Mouse (Mus musculus) megakaryocyte, embryonic 14.5 days (primary cell): ENCODE measurements around the gene Krt32. TPM values are rescaled to one million over a fixed set of nuclear protein-coding genes. Genes with fewer than 3 reads are reported as not detected.

Source experiments
- H3K27me3 ChIP-seq: replicated peaks from 2 replicates; pipeline ENCODE3; 2012; ENCODE audit warnings: inconsistent platforms
- H3K36me3 ChIP-seq: replicated peaks from 2 replicates; pipeline ENCODE3; 2012; ENCODE audit warnings: low read length, inconsistent platforms, mixed read lengths
- H3K4me1 ChIP-seq: 2 replicates; pipeline ENCODE4 v1.6.1; 2012; ENCODE audit warnings: inconsistent platforms
- H3K4me3 ChIP-seq: replicated peaks from 2 replicates; pipeline ENCODE3; 2012; ENCODE audit warnings: moderate library complexity, mild to moderate bottlenecking, inconsistent platforms
- H3K9me3 ChIP-seq: 2 replicates; pipeline ENCODE4 v1.6.1; 2012; ENCODE audit warnings: inconsistent platforms
- FLI1 ChIP-seq: IDR thresholded peaks from 2 replicates; pipeline ENCODE4 v1.6.1; 2012; ENCODE audit warnings: low read length, inconsistent platforms, mixed read lengths
- GATA1 ChIP-seq: IDR thresholded peaks from 3 replicates; pipeline ENCODE4 v1.6.1; 2012; ENCODE audit warnings: mixed read lengths, low read length, inconsistent platforms, borderline replicate concordance
- polyA plus RNA-seq: library from polyadenylated mRNA; stranded (reverse); fragments of >175 nt; gene quantifications from 2 replicates; pipeline ENCODE4 v1.2.3, GENCODE M21; 2012; ENCODE audit warnings: low replicate concordance; ENCODE audit not compliant: insufficient read depth

Krt32 gene
- polyA plus RNA-seq, result not detected in 2 replicates

DNA sequence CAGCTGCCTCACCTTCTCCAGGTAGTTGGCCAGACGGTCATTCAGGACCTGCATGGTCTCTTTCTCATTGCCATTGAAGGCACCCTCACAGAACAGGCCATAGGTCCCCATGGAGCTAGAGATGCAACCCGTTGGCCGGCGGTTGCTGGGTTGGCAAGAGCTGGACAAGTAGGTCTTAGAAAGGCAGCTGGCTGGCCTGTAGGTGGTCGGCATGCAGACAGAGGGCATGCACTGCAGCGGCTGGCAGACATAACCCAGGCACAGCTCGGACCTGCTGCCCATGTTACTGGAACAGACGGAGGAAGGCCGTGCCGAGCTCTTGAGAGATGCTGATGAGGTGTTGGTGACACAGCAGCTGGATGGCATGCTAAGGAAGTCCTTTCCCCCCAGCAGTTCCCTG, at the start of gene Krt32:
TSS of gene Krt32 (minus strand) at position 366 of the 400 bp plus-strand sequence.
- no peak for TF ChIP-seq GATA1
- no peak for TF ChIP-seq FLI1
- no peaks in the 10 kb centered on the region for H3K27me3 ChIP-seq
- no peaks in the 10 kb centered on the region for H3K36me3 ChIP-seq
- no peaks in the 10 kb centered on the region for H3K4me1 ChIP-seq
- H3K4me3 ChIP-seq, result no peak within 1 kb of the TSS
- peaks cover 5% of the 10 kb centered on the region; the same call in 1 of the 2 replicates for H3K9me3 ChIP-seq

DNA sequence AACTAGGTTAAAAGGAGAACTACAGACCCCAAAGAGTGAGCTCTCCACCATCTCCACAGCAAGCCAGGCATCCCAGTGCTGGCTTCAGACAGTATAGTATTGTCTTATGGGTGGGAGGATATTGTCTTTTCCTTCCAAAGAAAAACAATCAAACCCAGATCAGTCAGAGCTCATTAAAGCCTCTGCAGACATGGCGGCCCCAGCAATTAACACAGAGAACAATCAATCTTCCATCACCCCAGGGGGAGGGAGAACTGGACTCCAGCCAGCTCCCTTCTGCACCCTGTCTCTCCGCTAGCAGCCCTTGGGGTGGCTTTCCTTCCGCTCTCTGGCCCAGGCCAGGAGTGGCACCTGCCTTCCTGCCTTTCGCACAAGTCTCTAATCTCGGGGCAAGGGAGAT, 49.7 kb upstream of the Krt32 start:
- H3K36me3 ChIP-seq, result no peaks in the 10 kb centered on the region
- H3K4me3 ChIP-seq, result no peak overlapping the region
- H3K9me3 ChIP-seq, result no peaks in the 10 kb centered on the region
- H3K4me1 ChIP-seq, result no peaks in the 10 kb centered on the region
- TF ChIP-seq GATA1, result no peak
- peaks cover 15% of the 10 kb centered on the region for H3K27me3 ChIP-seq

DNA sequence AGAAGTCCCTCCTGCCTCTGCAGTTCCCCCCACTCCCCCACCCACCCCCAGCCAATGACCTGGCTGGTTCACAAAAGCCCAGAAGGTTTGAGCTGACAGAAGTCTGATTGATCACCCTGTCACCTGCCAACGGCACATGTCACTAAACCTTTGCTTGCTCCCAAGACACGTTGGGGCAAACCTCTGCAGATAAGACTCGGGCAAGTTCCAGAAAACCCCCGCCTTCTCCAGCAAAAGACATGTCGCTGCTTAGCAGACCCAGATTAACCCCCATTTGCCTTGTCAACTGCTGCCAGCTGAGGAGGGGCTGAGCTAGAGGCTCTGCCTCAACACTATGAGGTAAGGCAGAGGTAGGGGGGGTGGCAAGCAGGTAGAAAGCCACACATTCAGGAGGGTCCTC, 48.5 kb upstream of the Krt32 start:
- no peaks in the 10 kb centered on the region for H3K9me3 ChIP-seq

DNA sequence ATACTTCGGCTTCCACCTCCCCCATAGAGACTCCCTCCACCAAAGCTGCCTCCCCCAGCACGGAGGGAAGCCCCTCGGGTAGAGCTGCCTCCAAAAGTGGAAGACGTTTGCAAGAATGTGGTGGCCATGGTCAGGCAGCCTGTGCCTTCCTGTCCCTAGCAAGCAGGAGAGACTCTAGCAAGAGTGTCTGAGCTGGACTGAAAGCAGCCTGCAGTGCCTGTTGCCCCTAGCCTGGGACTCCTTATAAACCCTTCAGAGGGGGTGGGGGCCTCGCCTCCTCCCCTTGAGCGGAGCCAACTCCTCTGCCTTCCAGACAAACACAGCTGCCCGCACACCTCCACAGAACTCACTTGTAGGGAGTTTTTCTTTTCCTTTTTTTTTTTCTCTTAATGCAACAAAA, 47.7 kb upstream of the Krt32 start, which contains the start of gene Krt15:
TSS of gene Krt15 (minus strand) at position 198 of the 400 bp plus-strand sequence.
- no peaks in the 10 kb centered on the region for H3K36me3 ChIP-seq
- no peak for TF ChIP-seq FLI1
- TF ChIP-seq GATA1, result no peak
- H3K9me3 ChIP-seq, result no peaks in the 10 kb centered on the region
- H3K4me3 ChIP-seq, result no peak within 1 kb of the TSS
- H3K27me3 ChIP-seq, result peaks cover 21% of the 10 kb centered on the region
- no peaks in the 10 kb centered on the region for H3K4me1 ChIP-seq

More for the DNA sequence above, 48.5 kb upstream of the Krt32 start:
- H3K4me3 ChIP-seq, result no peak overlapping the region
- TF ChIP-seq FLI1 (no peak), GATA1 (no peak)
- peaks cover 22% of the 10 kb centered on the region for H3K27me3 ChIP-seq
- H3K36me3 ChIP-seq, result no peaks in the 10 kb centered on the region
- no peaks in the 10 kb centered on the region for H3K4me1 ChIP-seq

DNA sequence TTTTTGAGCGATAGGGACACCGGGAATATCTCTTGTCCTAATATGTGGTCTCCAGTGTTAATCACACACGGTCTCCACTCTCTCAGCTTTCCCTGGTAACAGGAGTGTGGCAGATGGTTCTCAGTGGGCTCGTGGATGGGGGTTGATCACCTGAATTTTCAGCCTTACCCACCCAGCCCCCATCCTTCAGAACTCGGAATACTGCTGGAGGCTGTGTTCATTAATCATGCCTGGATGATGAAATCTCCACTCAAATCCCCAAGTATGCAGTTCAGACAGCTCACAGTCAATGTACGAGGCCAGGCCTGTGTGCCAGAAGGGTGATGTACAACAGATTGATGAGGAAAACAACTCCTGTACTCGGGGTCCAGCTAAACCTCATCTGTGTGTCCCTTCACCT, 36.9 kb upstream of the Krt32 start:
- Histone ChIP-seq H3K4me1 (no peaks in the 10 kb centered on the region), H3K4me3 (no peak overlapping the region), H3K36me3 (no peaks in the 10 kb centered on the region), H3K9me3 (no peaks in the 10 kb centered on the region), H3K27me3 (no peaks in the 10 kb centered on the region)
- no peak for TF ChIP-seq FLI1
- no peak for TF ChIP-seq GATA1

DNA sequence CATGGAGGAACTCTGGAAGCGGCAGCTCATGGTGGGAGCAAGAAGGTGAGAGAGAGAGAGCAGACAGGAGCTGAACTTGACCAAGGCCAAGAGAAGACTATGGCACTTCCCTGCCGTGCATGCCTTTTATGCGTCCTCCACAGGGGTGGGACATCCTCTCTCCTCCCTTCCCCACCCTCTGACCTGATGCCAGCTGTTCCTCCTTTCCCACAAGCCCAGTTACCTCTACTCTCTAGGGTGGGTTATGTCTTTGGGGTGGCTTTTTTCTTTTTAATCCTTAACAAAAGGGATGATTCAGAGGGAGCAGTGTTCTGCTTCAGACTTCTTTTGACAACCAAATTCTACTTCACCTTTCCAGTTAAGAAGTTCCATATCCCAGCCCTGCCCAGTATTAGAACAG, 33.4 kb upstream of the Krt32 start, which contains the start of gene Krt13:
TSS of gene Krt13 (minus strand) at position 101 of the 400 bp plus-strand sequence.
- Histone ChIP-seq H3K27me3 (peaks cover 4% of the 10 kb centered on the region), H3K36me3 (no peaks in the 10 kb centered on the region), H3K4me1 (no peaks in the 10 kb centered on the region), H3K4me3 (no peak within 1 kb of the TSS), H3K9me3 (no peaks in the 10 kb centered on the region)
- TF ChIP-seq FLI1 (no peak), GATA1 (no peak)

DNA sequence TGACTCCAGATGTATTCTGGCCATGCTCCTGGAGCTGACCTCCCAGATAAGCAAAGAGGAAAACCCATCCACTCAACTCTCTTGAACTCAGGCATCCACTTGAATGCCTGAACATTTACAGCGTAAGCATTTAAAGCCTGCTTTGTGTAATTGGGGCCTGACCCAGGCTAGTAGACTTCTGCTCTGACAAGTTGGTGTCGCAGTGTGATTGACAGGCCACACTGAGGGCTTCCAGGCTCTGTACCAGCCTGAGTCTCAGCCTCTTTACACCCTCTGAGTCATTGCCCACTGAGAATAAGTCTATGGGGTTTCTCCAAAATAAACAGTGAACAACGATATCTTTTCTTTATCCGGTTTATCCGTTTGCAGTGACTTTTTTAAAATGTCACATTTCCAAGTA, 32.3 kb upstream of the Krt32 start:
- no peaks in the 10 kb centered on the region for H3K36me3 ChIP-seq
- H3K4me1 ChIP-seq, result no peaks in the 10 kb centered on the region
- H3K27me3 ChIP-seq, result peaks cover 5% of the 10 kb centered on the region
- TF ChIP-seq GATA1 (no peak), FLI1 (no peak)
- no peak overlapping the region for H3K4me3 ChIP-seq
- no peaks in the 10 kb centered on the region for H3K9me3 ChIP-seq

DNA sequence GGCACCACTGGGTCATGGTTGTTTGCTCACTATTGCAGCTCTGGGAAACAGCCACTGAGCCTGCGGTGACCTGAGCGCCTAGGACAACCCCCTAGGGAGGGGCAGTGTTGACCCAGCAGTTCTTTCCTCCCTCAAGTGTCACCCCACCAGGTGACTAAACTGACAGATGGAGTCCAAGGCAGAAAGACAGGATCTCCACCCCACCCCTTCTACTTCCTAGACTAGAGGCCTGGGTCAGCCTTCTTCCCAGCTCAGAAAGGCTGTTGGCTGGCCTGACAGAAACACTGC, 25.7 kb upstream of the Krt32 start:
- Histone ChIP-seq H3K36me3 (no peaks in the 10 kb centered on the region), H3K27me3 (peaks cover 3% of the 10 kb centered on the region), H3K4me3 (no peak overlapping the region), H3K4me1 (no peaks in the 10 kb centered on the region), H3K9me3 (no peaks in the 10 kb centered on the region)
- TF ChIP-seq FLI1 (no peak), GATA1 (no peak)

DNA sequence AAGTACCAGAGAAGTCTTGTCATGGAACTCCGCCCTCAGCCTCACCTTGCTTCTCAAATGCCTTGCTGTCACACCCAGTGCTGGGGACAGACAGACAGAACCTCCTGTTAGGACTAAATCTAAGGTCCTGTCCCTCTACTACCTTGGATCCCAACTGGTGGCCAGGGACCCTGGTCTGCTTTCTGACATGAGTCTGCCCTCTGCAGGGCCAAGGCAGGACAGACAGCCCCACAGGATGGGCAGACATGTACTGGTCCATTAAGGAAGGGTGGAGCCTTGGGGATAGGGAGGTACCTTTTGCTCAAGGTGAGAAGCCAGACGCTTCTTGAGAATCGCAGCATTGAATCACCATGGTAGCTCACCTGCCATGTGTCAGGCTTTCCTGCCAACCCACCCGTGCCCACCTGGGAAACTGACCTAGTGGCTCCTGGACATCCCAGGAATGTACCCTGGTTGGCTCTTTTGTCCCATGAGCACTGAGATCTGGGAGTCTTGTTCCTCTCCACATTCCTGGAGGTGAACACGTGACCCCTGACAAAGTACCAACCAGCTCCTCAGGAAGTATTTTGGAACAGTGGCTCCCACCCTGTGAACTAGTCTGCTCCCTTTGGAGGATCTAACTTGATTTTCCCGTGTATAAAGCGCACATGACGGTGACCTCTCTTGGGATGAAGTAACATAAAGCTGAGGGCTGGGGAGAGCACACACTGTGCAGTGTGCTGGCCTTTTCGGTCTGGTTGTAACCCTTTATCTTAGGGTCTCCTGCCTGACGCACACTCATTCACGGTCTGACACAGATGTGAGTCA, 25.1 kb upstream of the Krt32 start:
- no peaks in the 10 kb centered on the region for H3K4me1 ChIP-seq
- H3K27me3 ChIP-seq, result peaks cover 2% of the 10 kb centered on the region
- no peaks in the 10 kb centered on the region for H3K36me3 ChIP-seq
- H3K4me3 ChIP-seq, result no peak overlapping the region
- H3K9me3 ChIP-seq, result no peaks in the 10 kb centered on the region
- TF ChIP-seq GATA1 (no peak), FLI1 (no peak)

DNA sequence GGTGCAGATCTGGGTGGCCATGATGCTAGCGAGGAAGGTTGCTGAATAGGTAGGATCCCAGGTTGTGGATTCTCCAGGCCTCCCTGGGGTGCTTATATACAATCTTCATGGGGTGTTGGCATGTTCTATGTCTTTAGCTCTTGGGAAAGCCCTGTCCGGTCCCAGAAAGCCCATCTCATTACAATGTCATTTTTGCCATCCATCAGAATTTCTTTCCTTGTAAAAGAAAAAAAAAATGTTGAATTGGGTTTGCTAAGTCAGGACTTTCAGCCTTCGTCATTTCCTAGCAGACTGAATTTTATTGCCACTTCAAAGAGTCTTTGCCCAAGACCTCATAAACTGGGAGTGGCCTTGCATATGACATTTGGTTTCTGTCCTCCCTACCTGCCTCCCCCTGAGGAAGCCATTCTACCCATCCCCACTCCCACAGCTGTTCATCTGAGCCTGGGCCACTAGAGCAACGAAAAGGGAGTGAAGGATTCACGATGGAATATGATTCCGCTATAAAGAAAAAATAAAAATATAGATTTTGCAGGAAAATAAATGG, 17.6 kb upstream of the Krt32 start, which contains the start of gene Krt36:
TSS of gene Krt36 (minus strand) at position 51 of the 547 bp plus-strand sequence.
- TF ChIP-seq GATA1 (no peak), FLI1 (no peak)
- Histone ChIP-seq H3K27me3 (no peaks in the 10 kb centered on the region), H3K4me3 (no peak within 1 kb of the TSS)

More for the DNA sequence above, 17.6 kb upstream of the Krt32 start, which contains the start of gene Krt36:
- H3K36me3 ChIP-seq, result no peaks in the 10 kb centered on the region
- H3K9me3 ChIP-seq, result no peaks in the 10 kb centered on the region
- no peaks in the 10 kb centered on the region for H3K4me1 ChIP-seq
